11 mouse cellular contexts compared by ENCODE assay signal in the genomic region with DNA sequence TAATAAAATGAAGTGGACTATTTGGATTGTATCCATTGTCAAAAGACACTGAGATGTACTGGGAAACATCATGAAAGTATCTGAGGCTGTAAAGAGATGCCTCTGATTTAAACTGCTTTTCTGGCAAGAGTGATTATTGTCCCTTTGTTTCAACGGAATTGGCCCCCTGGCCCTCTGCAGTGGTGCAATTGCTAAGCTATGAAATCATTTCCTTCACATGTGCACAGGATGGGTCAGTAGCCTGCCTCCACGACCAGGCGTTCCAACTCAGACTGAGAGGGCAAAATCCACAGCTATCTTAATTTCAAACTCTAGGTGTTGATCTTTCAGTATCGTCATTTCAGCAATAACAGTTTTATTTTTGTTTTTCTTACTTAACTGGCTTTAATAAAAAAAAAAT. TPM values are rescaled to one million over a fixed set of nuclear protein-coding genes. Genes with fewer than 3 reads are reported as not detected.
DNase-seq lines count a peak whose midpoint lies in the region; ATAC-seq and TF ChIP-seq lines count a peak whose summit lies in the region.
"Had no signal": no experiment of that assay in that cellular context is flagged by ENCODE, and none has a peak within 500 bp of the region (broad histone marks: within the 10 kb centered on the region; RNA-seq: fewer than 3 reads in every experiment).

No protein-coding gene starts in this region.

- no peak for TF ChIP-seq POLR2A in liver, adult 2 months (IDR thresholded peaks at IDR 0.05; ENCODE audit: extremely low read depth, insufficient read depth, low read length)

- no peaks in the 10 kb centered on the region for H3K36me3 ChIP-seq in liver, adult 2 months (ENCODE audit: control insufficient read depth, insufficient read depth, low read length)
- H3K36me3 ChIP-seq: limb, embryonic 15.5 days; midbrain, embryonic 13.5 days had no signal

- peak; percentile 37 for DNase-seq in liver, adult 2 months (ENCODE audit: extremely low read depth, low read depth, low spot score)
- DNase-seq in liver = no peak
- DNase-seq in kidney, postnatal 10 days = peak; percentile 19
- DNase-seq in skeletal muscle tissue, adult 2 months (ENCODE audit: low read depth, low spot score) = peak; percentile 10
- no peak for DNase-seq in left cerebral cortex, adult 18-20 months (ENCODE audit: low spot score in 2 of 2)
- no peak for DNase-seq in layer of hippocampus, postnatal 36 days
- DNase-seq: cerebellum, postnatal 25 days had no signal

- TF ChIP-seq CTCF in liver, adult 2 months (IDR thresholded peaks at IDR 0.05; ENCODE audit: low read depth, low read length) = no peak

- peaks cover 2% of the 10 kb centered on the region; the same call in 1 of the 2 replicates for H3K4me1 ChIP-seq in liver, adult 2 months (ENCODE audit: control insufficient read depth, insufficient read depth, low read length)
- H3K4me1 ChIP-seq: limb, embryonic 15.5 days; midbrain, embryonic 13.5 days had no signal

- WGBS in liver, adult 2 months = 19% methylated on average over 4 of the region's 4 CpGs

- H3K27me3 ChIP-seq in liver, adult 2 months (ENCODE audit: control insufficient read depth, insufficient read depth, low read length) = no peaks in the 10 kb centered on the region
- H3K27me3 ChIP-seq: limb, embryonic 15.5 days; midbrain, embryonic 13.5 days had no signal

- no peaks in the 10 kb centered on the region for H3K79me2 ChIP-seq in liver, adult 2 months (ENCODE audit: control insufficient read depth, insufficient read depth, low read length)

- H3K27ac ChIP-seq in liver, adult 2 months (replicated peaks; ENCODE audit: insufficient read depth, low read depth, low read length) = no peak overlapping the region
- H3K27ac ChIP-seq: layer of hippocampus, adult 2 months; limb, embryonic 15.5 days; midbrain, embryonic 13.5 days had no signal

- no peak overlapping the region for H3K9ac ChIP-seq in liver, adult 2 months (ENCODE audit: low read depth, low read length)
- H3K9ac ChIP-seq: limb, embryonic 15.5 days; midbrain, embryonic 13.5 days had no signal

- H3K4me3 ChIP-seq in liver, adult 2 months (ENCODE audit: insufficient read depth, low read depth, low read length) = no peak overlapping the region
- H3K4me3 ChIP-seq: layer of hippocampus, adult 2 months; limb, embryonic 15.5 days; midbrain, embryonic 13.5 days had no signal

- ATAC-seq in granulocyte monocyte progenitor cell, adult 5-6 weeks (replicated peaks; ENCODE audit: poor library complexity, severe bottlenecking) = peak; percentile 50; the same call in 1 of the 2 replicates
- ATAC-seq: midbrain, embryonic 13.5 days had no signal

RNA-seq across cellular contexts. Expression of gene Gab3, which starts 40.7 kb away (rescaled TPM):
- total RNA-seq in liver, adult 2 months (2014; rRNA removed) = 0.28 and 0.40 TPM in 2 replicates
- 0.11 and 0.18 TPM in 2 replicates for polyA plus RNA-seq in liver, adult 2 months (2012; rRNA removed)
- 0.36 and 3.3 TPM in 2 replicates for total RNA-seq in granulocyte monocyte progenitor cell, adult 5-6 weeks (2014; fragmentation: Nextera tagmentation)
- total RNA-seq in granulocyte monocyte progenitor cell, adult 5-6 weeks (2017) = 1.9 and 2.9 TPM in 2 replicates
- total RNA-seq in left cerebral cortex, adult 18-20 months (2021) = 1 to 10 TPM; 1.8 to 2.1 TPM
- total RNA-seq in layer of hippocampus, postnatal 36 days (2021) = 1 to 10 TPM; 1.6 to 2.4 TPM

RNA-seq across cellular contexts. Expression of gene Dkc1, which starts 51.1 kb away (rescaled TPM):
- total RNA-seq in liver, adult 2 months (2014; rRNA removed) = 22.4 and 24.0 TPM in 2 replicates
- polyA plus RNA-seq in liver, adult 2 months (2012; rRNA removed) = 6.2 and 9.4 TPM in 2 replicates
- total RNA-seq in granulocyte monocyte progenitor cell, adult 5-6 weeks (2014; fragmentation: Nextera tagmentation) = 174 and 211 TPM in 2 replicates
- 396 and 439 TPM in 2 replicates for total RNA-seq in granulocyte monocyte progenitor cell, adult 5-6 weeks (2017)
- 10 to 100 TPM; 34.1 to 40.0 TPM for total RNA-seq in left cerebral cortex, adult 18-20 months (2021)
- total RNA-seq in layer of hippocampus, postnatal 36 days (2021) = 10 to 100 TPM; 32.7 to 34.6 TPM

Comparison
In these comparisons a context has a peak if more than half of its experiments do, and no peak if none do; other contexts are left out.
1. DNase-seq: peak in liver, adult 2 months (single experiment), kidney, postnatal 10 days (single experiment) and skeletal muscle tissue, adult 2 months (single experiment); none in liver (single experiment), left cerebral cortex, adult 18-20 months (0 of 2) and layer of hippocampus, postnatal 36 days (0 of 2).